Mouse (Mus musculus) liver, embryonic 12.5 days (tissue): Measurements from ENCODE around the gene Stx3. TPM values are rescaled to one million over a fixed set of nuclear protein-coding genes. Genes with fewer than 3 reads are reported as not detected.

ENCODE experiments used
- ATAC-seq: fragments of 200-750 bp; cut with Nextera tagmentation; 2 replicates; pipeline ENCODE4 v1.8.0; 2017; ENCODE audit warnings: moderate number of reproducible peaks, mild to moderate bottlenecking, moderate library complexity
- H3K27ac ChIP-seq: fragments of 300-500 bp; sonication (generic); 2 replicates; pipeline ENCODE4 v1.5.1; 2016; ENCODE audit warnings: mild to moderate bottlenecking
- H3K27me3 ChIP-seq: fragments of 300-500 bp; sonication (generic); replicated peaks from 2 replicates; pipeline ENCODE4 v1.6.1; 2016; ENCODE audit warnings: mild to moderate bottlenecking, moderate library complexity
- H3K36me3 ChIP-seq: fragments of 300-500 bp; sonication (generic); 2 replicates; pipeline ENCODE4 v1.6.1; 2016; ENCODE audit warnings: mild to moderate bottlenecking, moderate library complexity
- H3K4me1 ChIP-seq: fragments of 300-500 bp; sonication (generic); 2 replicates; pipeline ENCODE4 v1.6.1; 2016
- H3K4me2 ChIP-seq: fragments of 300-500 bp; sonication (generic); 2 replicates; pipeline ENCODE4 v1.6.1; 2016; ENCODE audit warnings: mild to moderate bottlenecking, moderate library complexity
- H3K4me3 ChIP-seq: fragments of 300-500 bp; sonication (generic); 2 replicates; pipeline ENCODE4 v1.5.1; 2016; ENCODE audit warnings: mild to moderate bottlenecking, moderate library complexity
- H3K9ac ChIP-seq: fragments of 300-500 bp; sonication (generic); 2 replicates; pipeline ENCODE4 v1.6.1; 2016; ENCODE audit warnings: mild to moderate bottlenecking, moderate library complexity
- H3K9me3 ChIP-seq: fragments of 300-500 bp; sonication (generic); replicated peaks from 2 replicates; pipeline ENCODE4 v1.6.1; 2016; ENCODE audit warnings: mild to moderate bottlenecking, moderate library complexity
- WGBS: fragments of 180-500 bp; shearing (Covaris S2); methylation state at CpG from one replicate; pipeline ENCODE4 v1.1.7; 2016; ENCODE audit not compliant: insufficient replicate concordance; 5-methylcytosine and 5-hydroxymethylcytosine counted together
- polyA plus RNA-seq: library from polyadenylated mRNA; unstranded; fragments of >200 nt; fragmentation: Nextera tagmentation; extraction: Ambion mirVana; gene quantifications from 2 replicates; pipeline ENCODE4 v1.2.1, GENCODE M21; 2016

Stx3 gene
- polyA plus RNA-seq, 1 experiment from 2014 or later = 2.5 TPM

DNA sequence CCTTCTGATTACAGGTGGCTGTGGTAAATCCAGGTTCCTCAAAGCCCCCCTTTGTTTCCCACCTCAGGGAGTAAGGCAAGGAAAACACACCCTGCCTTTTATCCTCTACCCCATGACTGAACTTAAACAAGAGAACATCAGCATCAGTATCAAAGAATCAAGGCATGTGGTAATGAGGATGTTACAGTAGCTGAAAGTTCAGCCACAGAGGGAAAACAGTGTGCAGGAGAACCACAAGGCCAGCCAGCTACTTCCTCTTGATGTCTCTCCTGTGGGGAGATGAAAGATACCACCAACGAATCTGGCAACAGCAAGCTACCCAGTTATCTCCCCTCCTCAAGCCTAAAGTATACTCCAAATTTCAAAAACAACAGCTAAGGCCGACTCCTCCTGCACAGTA is 12.0 kb downstream of the Stx3 start:
- Histone ChIP-seq H3K9ac (no peak overlapping the region), H3K4me1 (no peaks in the 10 kb centered on the region), H3K27ac (no peak overlapping the region), H3K4me3 (no peak overlapping the region), H3K36me3 (no peaks in the 10 kb centered on the region), H3K27me3 (no peaks in the 10 kb centered on the region), H3K9me3 (no peaks in the 10 kb centered on the region), H3K4me2 (no peak overlapping the region)
- 11% methylated on average over 2 of the region's 2 CpGs for WGBS
- no peak for ATAC-seq

- Histone ChIP-seq H3K9ac (no peak overlapping the region), H3K4me3 (no peak overlapping the region), H3K4me2 (no peak overlapping the region), H3K27me3 (no peaks in the 10 kb centered on the region), H3K4me1 (no peaks in the 10 kb centered on the region), H3K9me3 (no peaks in the 10 kb centered on the region), H3K27ac (no peak overlapping the region), H3K36me3 (no peaks in the 10 kb centered on the region)
- 50% methylated on average over 1 of the region's 1 CpGs for WGBS
- no peak for ATAC-seq
These were observed 14.8 kb downstream of the Stx3 start for GRCm38 (mm10) chr19:11804423-11804822.

DNA sequence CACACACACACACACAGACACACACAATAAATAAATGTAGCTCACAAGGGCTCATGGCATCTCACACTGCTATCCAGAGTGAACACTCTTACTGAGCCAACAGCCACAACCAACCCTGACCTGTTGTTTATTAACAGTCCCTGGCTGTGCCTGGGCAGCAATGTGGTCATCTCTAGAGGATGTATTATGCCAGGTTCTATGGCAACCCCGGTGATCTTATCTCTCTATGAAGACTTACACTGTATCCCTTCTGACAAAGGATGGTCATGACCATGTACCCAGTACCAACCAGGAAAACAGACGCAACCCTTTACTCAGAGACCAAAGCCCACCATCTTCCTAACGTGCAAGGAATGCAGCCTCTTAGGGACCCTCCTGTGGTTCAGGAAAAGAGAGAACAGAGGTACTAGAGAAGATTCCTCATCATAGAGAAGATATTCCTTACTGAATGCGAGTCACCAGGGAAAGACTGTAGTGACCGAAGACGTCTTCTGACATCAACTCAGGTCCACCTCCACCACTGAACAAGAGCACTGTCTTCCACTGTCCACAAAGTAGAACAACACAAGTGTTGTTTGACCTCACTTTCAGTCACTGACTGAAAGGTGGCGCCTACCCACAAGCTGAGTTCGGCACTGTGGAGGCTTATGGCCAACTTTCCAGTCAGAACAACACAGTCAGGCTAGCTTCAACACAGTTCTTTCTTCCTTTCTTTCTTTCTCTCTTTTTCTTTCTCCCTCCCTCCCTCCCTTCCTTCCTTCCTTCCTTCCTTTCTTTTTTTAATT is 18.5 kb downstream of the Stx3 start:
- Histone ChIP-seq H3K4me1 (no peaks in the 10 kb centered on the region), H3K36me3 (no peaks in the 10 kb centered on the region), H3K4me2 (no peak overlapping the region), H3K9me3 (no peaks in the 10 kb centered on the region), H3K9ac (no peak overlapping the region), H3K27ac (no peak overlapping the region), H3K4me3 (no peak overlapping the region), H3K27me3 (no peaks in the 10 kb centered on the region)
- WGBS = 67% methylated on average over 8 of the region's 8 CpGs
- no peak for ATAC-seq

- WGBS = 63% methylated on average over 6 of the region's 6 CpGs
- H3K4me1 ChIP-seq = no peaks in the 10 kb centered on the region
- H3K4me3 ChIP-seq = no peak overlapping the region
- ATAC-seq = no peak
- no peaks in the 10 kb centered on the region for H3K9me3 ChIP-seq
- H3K4me2 ChIP-seq = no peak overlapping the region
- no peaks in the 10 kb centered on the region for H3K27me3 ChIP-seq
- no peaks in the 10 kb centered on the region for H3K36me3 ChIP-seq
- H3K27ac ChIP-seq = no peak overlapping the region
- H3K9ac ChIP-seq = no peak overlapping the region
These were observed 24.8 kb downstream of the Stx3 start for GRCm38 (mm10) chr19:11794447-11794846.

DNA sequence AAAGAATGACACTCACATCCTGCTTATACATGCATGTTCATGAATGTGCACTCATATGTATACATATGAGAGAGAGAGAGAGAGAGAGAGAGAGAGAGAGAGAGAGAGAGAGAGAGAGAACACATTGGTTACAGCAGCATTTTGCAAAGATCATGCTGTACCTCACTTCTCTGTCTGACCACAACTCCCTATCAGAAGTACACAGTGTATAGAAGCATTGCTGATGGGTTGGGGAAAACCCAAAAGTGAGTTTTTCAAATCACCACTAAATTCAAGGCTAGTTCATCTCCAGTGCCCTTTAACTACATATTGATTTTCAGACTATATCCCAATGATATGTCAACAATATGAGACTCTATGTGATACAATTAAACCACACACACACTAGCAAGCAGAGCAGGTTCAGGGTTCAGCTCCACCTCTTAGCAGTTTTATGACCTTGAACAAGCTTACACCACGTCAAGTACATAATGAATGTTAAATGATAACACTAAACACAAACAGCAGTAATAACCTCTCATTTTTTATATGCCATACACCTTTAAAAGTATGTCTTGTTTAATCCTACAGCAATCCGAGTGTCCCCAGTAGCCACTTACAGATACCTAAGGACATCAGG is 25.4 kb downstream of the Stx3 start:
- 68% methylated on average over 2 of the region's 2 CpGs for WGBS
- ATAC-seq = no peak

DNA sequence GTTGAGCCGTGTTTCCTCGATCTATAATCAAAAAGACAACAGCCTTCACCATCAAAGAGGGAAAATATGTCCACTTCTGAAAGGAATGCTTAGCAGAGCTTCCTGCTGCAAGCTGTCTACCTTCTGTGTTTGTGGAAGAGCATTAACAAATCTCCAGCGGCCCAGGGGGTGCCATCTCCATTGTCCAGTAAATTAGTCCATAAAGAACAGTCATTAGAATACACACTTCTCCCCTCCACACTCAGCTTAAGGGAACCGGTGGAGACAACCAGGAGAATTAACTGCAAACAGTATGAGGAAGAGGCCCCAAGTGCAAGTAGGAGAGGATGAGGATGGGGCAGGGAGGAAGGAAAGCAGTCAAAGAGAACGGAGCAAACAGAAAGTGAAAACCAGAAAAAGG is 27.4 kb downstream of the Stx3 start:
- no peaks in the 10 kb centered on the region for H3K36me3 ChIP-seq
- no peak overlapping the region for H3K4me3 ChIP-seq
- no peak overlapping the region for H3K4me2 ChIP-seq
- no peaks in the 10 kb centered on the region for H3K27me3 ChIP-seq
- 45% methylated on average over 5 of the region's 5 CpGs for WGBS
- no peak for ATAC-seq
- H3K27ac ChIP-seq = no peak overlapping the region
- H3K9ac ChIP-seq = no peak overlapping the region
- H3K9me3 ChIP-seq = no peaks in the 10 kb centered on the region
- no peaks in the 10 kb centered on the region for H3K4me1 ChIP-seq

More for the DNA sequence above, 25.4 kb downstream of the Stx3 start:
- Histone ChIP-seq H3K4me1 (no peaks in the 10 kb centered on the region), H3K4me2 (no peak overlapping the region), H3K36me3 (no peaks in the 10 kb centered on the region), H3K9ac (no peak overlapping the region), H3K4me3 (no peak overlapping the region), H3K27ac (no peak overlapping the region), H3K9me3 (no peaks in the 10 kb centered on the region), H3K27me3 (no peaks in the 10 kb centered on the region)

GRCm38 (mm10) chr19:11788876-11789275 is 30.3 kb downstream of the Stx3 start:
- H3K27me3 ChIP-seq = no peaks in the 10 kb centered on the region
- 73% methylated on average over 6 of the region's 6 CpGs for WGBS
- H3K36me3 ChIP-seq = no peaks in the 10 kb centered on the region
- no peak overlapping the region for H3K9ac ChIP-seq
- no peak overlapping the region for H3K4me2 ChIP-seq
- H3K4me3 ChIP-seq = no peak overlapping the region
- H3K27ac ChIP-seq = no peak overlapping the region
- no peaks in the 10 kb centered on the region for H3K9me3 ChIP-seq
- ATAC-seq = no peak
- H3K4me1 ChIP-seq = no peaks in the 10 kb centered on the region

- Histone ChIP-seq H3K9me3 (no peaks in the 10 kb centered on the region), H3K27ac (no peak overlapping the region), H3K4me3 (no peak overlapping the region), H3K9ac (no peak overlapping the region), H3K27me3 (no peaks in the 10 kb centered on the region), H3K4me1 (no peaks in the 10 kb centered on the region), H3K36me3 (no peaks in the 10 kb centered on the region), H3K4me2 (no peak overlapping the region)
- WGBS = 74% methylated on average over 6 of the region's 6 CpGs
- ATAC-seq = no peak
These were observed 31.4 kb downstream of the Stx3 start for GRCm38 (mm10) chr19:11787826-11788225.

- H3K4me3 ChIP-seq = no peak overlapping the region
- H3K9ac ChIP-seq = no peak overlapping the region
- H3K9me3 ChIP-seq = no peaks in the 10 kb centered on the region
- ATAC-seq = no peak
- H3K4me1 ChIP-seq = no peaks in the 10 kb centered on the region
- no peak overlapping the region for H3K27ac ChIP-seq
- no peaks in the 10 kb centered on the region for H3K36me3 ChIP-seq
- WGBS = 80% methylated on average over 14 of the region's 14 CpGs
- H3K27me3 ChIP-seq = no peaks in the 10 kb centered on the region
- H3K4me2 ChIP-seq = no peak overlapping the region
These were observed 33.6 kb downstream of the Stx3 start for GRCm38 (mm10) chr19:11785409-11786154.

DNA sequence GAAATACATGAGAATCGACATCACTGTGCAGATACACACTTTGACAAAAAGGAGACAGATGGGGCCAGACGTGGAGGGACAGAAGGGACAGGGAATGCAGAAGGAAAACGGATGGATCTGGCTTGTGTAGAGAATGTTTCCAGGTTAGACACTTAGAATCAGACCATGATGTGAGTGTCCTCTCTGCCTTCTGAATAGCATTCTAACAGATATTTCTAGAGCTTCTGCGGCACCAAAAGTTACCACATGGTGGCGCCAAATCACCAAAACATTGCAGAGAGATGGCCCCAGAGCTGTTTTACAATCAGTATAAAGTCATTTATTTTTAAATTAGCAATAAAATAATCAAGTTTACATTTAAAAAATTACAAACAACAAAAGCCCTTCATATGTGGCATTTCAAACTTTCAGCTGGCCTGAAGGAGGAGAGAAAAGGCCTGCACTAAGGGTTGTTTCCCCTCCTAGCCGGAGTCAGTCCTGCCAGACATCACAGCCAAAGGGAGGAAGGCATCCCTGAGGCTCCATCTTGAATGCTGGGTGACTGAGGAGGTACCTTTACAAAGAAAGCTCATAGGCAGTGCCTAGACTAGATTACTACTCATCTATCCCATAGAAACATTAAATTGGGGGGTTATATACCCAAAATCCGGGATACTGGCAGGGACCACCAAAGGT is 41.9 kb downstream of the Stx3 start:
- Histone ChIP-seq H3K4me3 (no peak overlapping the region), H3K4me2 (no peak overlapping the region), H3K27me3 (no peaks in the 10 kb centered on the region), H3K36me3 (peaks cover 48% of the 10 kb centered on the region), H3K4me1 (no peaks in the 10 kb centered on the region), H3K27ac (no peak overlapping the region), H3K9me3 (no peaks in the 10 kb centered on the region), H3K9ac (no peak overlapping the region)
- ATAC-seq = no peak
- WGBS = 51% methylated on average over 7 of the region's 7 CpGs

- ATAC-seq = peak; percentile 90
- H3K27ac ChIP-seq = peak within 1 kb of the TSS; percentile 52
- H3K36me3 ChIP-seq = peaks cover 33% of the 10 kb centered on the region
- 3% methylated on average over 30 of the region's 30 CpGs for whole genome bisulfite sequencing
- H3K4me3 ChIP-seq = peak within 1 kb of the TSS; percentile 69
- H3K4me2 ChIP-seq = peak within 1 kb of the TSS; percentile 70
- no peaks in the 10 kb centered on the region for H3K9me3 ChIP-seq
- H3K27me3 ChIP-seq = no peaks in the 10 kb centered on the region
- H3K9ac ChIP-seq = peak within 1 kb of the TSS; percentile 72
- H3K4me1 ChIP-seq = peaks cover 16% of the 10 kb centered on the region
These were observed 48.9 kb downstream of the Stx3 start, which contains the start of gene Mrpl16 for GRCm38 (mm10) chr19:11770205-11770892. Gene Mrpl16 (plus strand): TSS chr19:11770391.
